Mouse (Mus musculus) left cerebral cortex, adult 8-10 months (tissue): ENCODE measurements around the gene Jsrp1. TPM values are rescaled to one million over a fixed set of nuclear protein-coding genes. Genes with fewer than 3 reads are reported as not detected.

Experiments used
- DNase-seq, 2 experiments: peaks; one replicate each; pipeline ENCODE4 v3.0.0; 2022; ENCODE audit warnings: low spot score in 2 of 2
- microRNA-seq, 2 experiments: library from miRNA; unstranded; fragments of <30 nt; microRNA quantifications; one replicate each; pipeline ENCODE4 v1.2.0; 2022
- total RNA-seq, 4 experiments: library from RNA; stranded (reverse); gene quantifications; 2 replicates each; pipeline ENCODE4 v1.2.4; 2022

Gene Jsrp1
- total RNA-seq, 4 experiments from 2014 or later: 5.1 to 9.7 (median 6.2) TPM

- no peak for DNase-seq
Observed at GRCm38 (mm10) chr10:80760596-80761524, 52.4 kb downstream of the Jsrp1 start.

GRCm38 (mm10) chr10:80758651-80759050 lies 54.6 kb downstream of the Jsrp1 start:
- DNase-seq: peak in 1 of 2 experiments; percentile 67

Small RNA genes lying within 50 kb of the gene (microRNA-seq; reads per million reads assigned to microRNA genes)
- gene Mir1982: 2.6 to 3.4 reads per million in 2 experiments

Other genes starting within 250 kb of the Jsrp1 start
- gene Klf16, start 236.2 kb downstream of the Jsrp1 start, total RNA-seq: 10 to 100 TPM; 53.0 to 65.9 (median 61.2) TPM
- 100 to 1,000 TPM; 157 to 168 (median 166) TPM for gene Abhd17a, start 223.2 kb downstream of the Jsrp1 start, total RNA-seq
- gene Scamp4, start 210.6 kb downstream of the Jsrp1 start, total RNA-seq: 10 to 100 TPM; 38.8 to 46.5 (median 43.1) TPM
- gene Adat3, start 210.6 kb downstream of the Jsrp1 start, total RNA-seq: 1 to 10 TPM in 3 of 4 experiments, not detected in 1; 1.3 to 4.1 (median 3.4) TPM
- 1 to 10 TPM; 1.8 to 4.2 (median 3.3) TPM for gene Gm49322, start 207.5 kb downstream of the Jsrp1 start, total RNA-seq
- 100 to 1,000 TPM; 214 to 250 (median 240) TPM for gene Csnk1g2, start 190.7 kb downstream of the Jsrp1 start, total RNA-seq
- gene Btbd2, start 156.4 kb downstream of the Jsrp1 start, total RNA-seq: 10 to 100 TPM; 88.6 to 97.6 (median 94.5) TPM
- gene Mknk2, start 135.4 kb downstream of the Jsrp1 start, total RNA-seq: 10 to 100 TPM; 36.0 to 47.0 (median 40.9) TPM
- gene Mob3a, start 111.5 kb downstream of the Jsrp1 start, total RNA-seq: 10 to 100 TPM; 12.0 to 17.6 (median 14.8) TPM
- gene Izumo4, start 111.3 kb downstream of the Jsrp1 start, total RNA-seq: 10 to 100 TPM; 44.2 to 67.8 (median 57.0) TPM
- 100 to 1,000 TPM; 126 to 147 (median 139) TPM for gene Ap3d1, start 71.2 kb downstream of the Jsrp1 start, total RNA-seq
- 10 to 100 TPM; 39.0 to 53.1 (median 41.5) TPM for gene Dot1l, start 58.3 kb downstream of the Jsrp1 start, total RNA-seq
- gene Sf3a2, start 15.3 kb downstream of the Jsrp1 start, total RNA-seq: 10 to 100 TPM; 35.5 to 53.7 (median 46.1) TPM
- gene Plekhj1, start 14.9 kb downstream of the Jsrp1 start, total RNA-seq: 10 to 100 TPM; 61.3 to 74.5 (median 66.4) TPM
- gene Amh, start 8.3 kb downstream of the Jsrp1 start, total RNA-seq: 1 to 10 TPM; 1.1 to 2.2 (median 1.7) TPM
- gene Oaz1, start 13.2 kb upstream of the Jsrp1 start, total RNA-seq: 100 to 1,000 TPM; 505 to 586 (median 560) TPM
- 10 to 100 TPM; 46.4 to 64.4 (median 48.1) TPM for gene Lingo3, start 30.5 kb upstream of the Jsrp1 start, total RNA-seq
- 10 to 100 TPM; 35.4 to 57.9 (median 48.2) TPM for gene Lsm7, start 41.7 kb upstream of the Jsrp1 start, total RNA-seq
- 10 to 100 TPM; 42.1 to 52.3 (median 46.0) TPM for gene Sppl2b, start 41.8 kb upstream of the Jsrp1 start, total RNA-seq
- gene Tmprss9, start 58.4 kb upstream of the Jsrp1 start, total RNA-seq: under 1 TPM; 0.22 to 0.60 (median 0.39) TPM
- 100 to 1,000 TPM; 106 to 147 (median 124) TPM for gene Timm13, start 87.5 kb upstream of the Jsrp1 start, total RNA-seq
- 10 to 100 TPM; 17.6 to 21.2 (median 20.1) TPM for gene Lmnb2, start 104.7 kb upstream of the Jsrp1 start, total RNA-seq
- 10 to 100 TPM; 13.8 to 24.0 (median 20.6) TPM for gene Gadd45b, start 116.6 kb upstream of the Jsrp1 start, total RNA-seq
- 100 to 1,000 TPM; 204 to 252 (median 224) TPM for gene Gng7, start 201.4 kb upstream of the Jsrp1 start, total RNA-seq
- 100 to 1,000 TPM; 115 to 131 (median 118) TPM for gene Diras1, start 212.2 kb upstream of the Jsrp1 start, total RNA-seq
- 10 to 100 TPM; 53.9 to 58.9 (median 56.4) TPM for gene Slc39a3, start 223.9 kb upstream of the Jsrp1 start, total RNA-seq
- gene Sgta, start 246.7 kb upstream of the Jsrp1 start, total RNA-seq: 100 to 1,000 TPM; 165 to 176 (median 169) TPM